Mouse (Mus musculus): Measurements from ENCODE around the gene Rabif. TPM values are rescaled to one million over a fixed set of nuclear protein-coding genes. Genes with fewer than 3 reads are reported as not detected.
"Not testable (repeated sequence)": the region's sequence is repeated elsewhere in the genome, so short reads cannot be mapped to it uniquely, and the experiment has no call there.

Gene Rabif
- polyA plus RNA-seq, 1 experiment from 2014 or later = 45.6 TPM

DNA sequence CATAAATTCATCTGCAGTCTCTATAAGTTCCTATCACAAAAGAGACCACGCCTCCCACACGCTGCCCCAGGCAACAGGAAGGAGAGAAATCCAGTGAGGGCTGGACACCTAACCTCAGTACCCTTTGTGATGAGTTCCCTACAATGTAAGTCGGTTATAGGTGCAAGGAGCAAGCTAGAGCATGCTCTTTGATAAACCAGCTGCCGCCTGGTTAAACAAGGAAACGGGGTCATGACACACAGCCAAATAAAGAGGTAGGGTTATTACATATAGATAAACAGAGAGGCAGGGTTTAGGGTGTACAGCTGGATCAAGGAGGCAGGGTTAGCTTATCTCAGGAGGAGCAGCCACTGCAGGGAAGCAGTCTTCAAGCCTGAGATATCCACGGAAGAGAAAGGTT, 32.3 kb downstream of the Rabif start:
- Histone ChIP-seq H3K4me1 (no peaks in the 10 kb centered on the region), H3K9me3 (no peaks in the 10 kb centered on the region), H3K9ac (replicated peaks) (no peak overlapping the region), H3K27me3 (no peaks in the 10 kb centered on the region), H3K4me3 (no peak overlapping the region), H3K27ac (replicated peaks) (no peak overlapping the region), H3K4me2 (replicated peaks) (no peak overlapping the region), H3K36me3 (no peaks in the 10 kb centered on the region)
- no peak for ATAC-seq (ENCODE audit: low FRiP score, low read depth)
- 82% methylated on average over 6 of the region's 6 CpGs for WGBS

DNA sequence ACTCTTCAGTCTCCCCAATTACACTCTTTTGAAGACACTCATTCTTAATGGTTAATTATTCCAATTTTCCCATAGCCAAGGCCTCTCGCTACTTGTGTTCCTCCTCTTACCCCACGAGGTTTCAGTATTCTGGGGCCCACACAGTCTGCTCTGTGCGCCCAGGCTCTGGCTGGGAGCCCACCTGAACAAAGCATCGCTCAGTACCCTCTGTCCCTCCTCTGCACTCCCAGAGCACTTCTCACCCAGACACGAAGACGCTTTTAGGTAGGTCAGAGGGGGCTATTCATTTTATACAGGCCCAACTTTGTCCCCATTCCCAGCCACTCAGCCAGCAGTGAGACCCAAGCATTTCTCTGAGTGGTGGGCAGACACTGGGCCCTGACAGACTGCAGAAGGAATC, 36.2 kb downstream of the Rabif start:
- Histone ChIP-seq H3K27me3 (no peaks in the 10 kb centered on the region), H3K9me3 (no peaks in the 10 kb centered on the region), H3K4me1 (no peaks in the 10 kb centered on the region), H3K4me2 (replicated peaks) (no peak overlapping the region), H3K36me3 (no peaks in the 10 kb centered on the region), H3K27ac (replicated peaks) (no peak overlapping the region), H3K9ac (replicated peaks) (no peak overlapping the region), H3K4me3 (no peak overlapping the region)
- WGBS = 79% methylated on average over 6 of the region's 6 CpGs
- no peak for ATAC-seq (ENCODE audit: low FRiP score, low read depth)

DNA sequence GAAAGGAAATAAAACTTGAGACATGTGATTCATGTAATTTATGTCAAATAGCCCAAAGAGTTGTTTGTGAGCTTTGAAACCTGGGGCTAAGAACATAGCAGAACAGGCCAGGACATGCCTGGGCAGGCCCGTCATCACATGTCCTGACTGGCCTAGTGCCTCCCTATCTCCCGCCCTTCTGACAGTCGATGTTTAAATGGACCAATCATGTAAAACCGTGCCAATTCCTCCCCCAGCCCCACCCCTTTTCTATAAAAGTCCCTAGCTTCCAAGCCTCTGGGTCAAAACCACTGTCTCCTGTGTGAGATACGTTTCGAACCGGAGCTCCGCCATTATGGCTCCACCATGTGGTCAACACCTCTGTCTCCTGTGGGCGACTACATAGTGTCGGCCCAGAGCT, 39.3 kb downstream of the Rabif start:
- not testable (repeated sequence) for ATAC-seq (ENCODE audit: low FRiP score, low read depth); H3K27ac ChIP-seq (replicated peaks); H3K27me3 ChIP-seq; H3K4me2 ChIP-seq (replicated peaks); H3K36me3 ChIP-seq; H3K4me1 ChIP-seq; H3K9ac ChIP-seq (replicated peaks); H3K4me3 ChIP-seq; H3K9me3 ChIP-seq
- 93% methylated on average over 10 of the region's 10 CpGs for WGBS

DNA sequence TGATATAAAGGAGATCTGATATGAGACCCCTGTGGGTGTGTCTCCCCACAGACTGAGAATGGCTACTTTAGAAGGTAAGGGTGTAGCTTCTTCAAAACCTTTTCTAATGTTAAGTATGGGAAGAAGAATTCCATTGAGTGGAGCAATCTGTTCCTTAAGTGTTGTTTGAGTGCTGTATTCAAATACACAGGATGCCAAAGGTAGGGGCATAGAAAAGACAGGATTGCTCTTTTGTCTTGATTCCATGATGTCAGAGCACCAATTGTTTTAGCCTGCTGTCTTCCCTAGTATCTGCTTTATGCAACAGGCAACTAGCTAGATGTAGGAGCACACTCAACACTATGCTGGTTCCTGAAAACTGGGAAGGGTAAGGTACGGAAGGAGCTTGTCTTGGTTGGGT, 40.6 kb downstream of the Rabif start:
- no peaks in the 10 kb centered on the region for H3K9me3 ChIP-seq
- no peak for ATAC-seq (ENCODE audit: low FRiP score, low read depth)
- H3K9ac ChIP-seq (replicated peaks) = no peak overlapping the region
- no peaks in the 10 kb centered on the region for H3K36me3 ChIP-seq
- H3K4me2 ChIP-seq (replicated peaks) = no peak overlapping the region
- 100% methylated on average over 1 of the region's 1 CpGs for WGBS
- H3K27ac ChIP-seq (replicated peaks) = no peak overlapping the region
- no peak overlapping the region for H3K4me3 ChIP-seq
- H3K4me1 ChIP-seq = no peaks in the 10 kb centered on the region
- no peaks in the 10 kb centered on the region for H3K27me3 ChIP-seq

DNA sequence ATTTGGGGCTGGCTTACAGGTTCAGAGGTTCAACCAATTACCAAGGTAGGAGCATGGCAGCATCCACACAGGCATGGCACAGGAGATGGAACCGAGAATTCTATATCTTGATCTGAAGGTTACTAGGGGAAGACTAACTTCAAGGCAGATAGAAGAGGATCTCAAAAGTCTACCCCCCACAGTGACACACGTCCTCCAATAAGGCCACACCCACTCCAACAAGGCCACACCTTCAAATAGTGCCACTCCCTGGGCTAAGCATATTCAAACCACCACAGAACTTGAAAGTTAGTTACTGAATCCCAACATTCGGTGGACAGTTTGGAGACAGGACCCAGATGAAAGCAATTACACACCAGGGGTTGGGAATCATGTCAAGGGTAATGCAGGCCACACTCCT, 41.1 kb downstream of the Rabif start:
- ATAC-seq (ENCODE audit: low FRiP score, low read depth) = no peak
- H3K27me3 ChIP-seq = no peaks in the 10 kb centered on the region
- 72% methylated on average over 3 of the region's 3 CpGs for WGBS
- H3K9ac ChIP-seq (replicated peaks) = no peak overlapping the region
- no peaks in the 10 kb centered on the region for H3K9me3 ChIP-seq
- no peak overlapping the region for H3K4me2 ChIP-seq (replicated peaks)
- H3K4me3 ChIP-seq = no peak overlapping the region
- H3K27ac ChIP-seq (replicated peaks) = no peak overlapping the region
- H3K4me1 ChIP-seq = no peaks in the 10 kb centered on the region
- H3K36me3 ChIP-seq = no peaks in the 10 kb centered on the region

DNA sequence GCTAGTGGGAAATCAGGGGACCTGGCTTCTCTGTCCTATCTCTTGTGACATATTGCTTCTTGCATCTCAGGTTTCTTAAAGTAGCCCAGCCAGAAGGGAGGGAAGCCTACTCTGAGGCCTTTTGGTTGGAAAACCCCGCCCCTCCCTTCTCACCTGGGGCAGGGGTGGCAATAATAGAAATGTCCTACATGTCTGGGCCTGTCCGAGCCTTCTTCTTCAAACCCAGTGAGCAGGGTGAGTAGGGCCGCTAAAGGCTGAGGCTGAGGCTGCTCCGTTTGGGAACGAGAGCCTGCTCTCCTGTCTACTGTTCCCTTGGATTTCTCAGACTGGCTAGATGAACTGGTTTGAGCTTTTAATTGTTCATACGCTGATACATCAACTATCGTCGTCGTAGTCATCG, 46.2 kb downstream of the Rabif start:
- 0 out of 2 replicates have a peak, but pooled peaks cover 8% of the 10 kb centered on the region for H3K9me3 ChIP-seq
- H3K27me3 ChIP-seq = no peaks in the 10 kb centered on the region
- no peak overlapping the region for H3K9ac ChIP-seq (replicated peaks)
- H3K36me3 ChIP-seq = no peaks in the 10 kb centered on the region
- H3K4me2 ChIP-seq (replicated peaks) = no peak overlapping the region
- no peak overlapping the region for H3K4me3 ChIP-seq
- WGBS = 95% methylated on average over 10 of the region's 10 CpGs
- H3K4me1 ChIP-seq = no peaks in the 10 kb centered on the region
- no peak for ATAC-seq (ENCODE audit: low FRiP score, low read depth)
- H3K27ac ChIP-seq (replicated peaks) = no peak overlapping the region

DNA sequence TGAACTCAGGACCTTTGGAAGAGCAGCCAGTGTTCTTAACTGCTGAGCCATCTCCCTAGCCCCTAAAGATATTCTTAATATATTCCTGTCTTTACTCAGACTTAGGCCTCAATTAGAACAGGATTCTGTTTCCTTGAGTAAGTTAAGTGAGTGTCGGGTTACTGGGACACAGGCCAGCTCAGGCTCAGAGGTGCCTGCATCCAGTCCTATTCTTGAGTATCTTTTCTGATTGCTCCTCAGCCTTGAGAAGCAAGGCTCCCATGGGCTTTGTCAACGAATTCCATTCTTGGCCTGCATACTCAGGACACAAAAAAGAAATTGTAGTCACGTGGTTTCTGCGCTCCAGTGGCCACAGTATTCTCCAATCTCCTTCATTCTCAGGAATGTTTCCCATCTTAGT, 53.8 kb downstream of the Rabif start:
- 75% methylated on average over 4 of the region's 4 CpGs for WGBS
- Histone ChIP-seq H3K4me2 (replicated peaks) (no peak overlapping the region), H3K36me3 (no peaks in the 10 kb centered on the region)

DNA sequence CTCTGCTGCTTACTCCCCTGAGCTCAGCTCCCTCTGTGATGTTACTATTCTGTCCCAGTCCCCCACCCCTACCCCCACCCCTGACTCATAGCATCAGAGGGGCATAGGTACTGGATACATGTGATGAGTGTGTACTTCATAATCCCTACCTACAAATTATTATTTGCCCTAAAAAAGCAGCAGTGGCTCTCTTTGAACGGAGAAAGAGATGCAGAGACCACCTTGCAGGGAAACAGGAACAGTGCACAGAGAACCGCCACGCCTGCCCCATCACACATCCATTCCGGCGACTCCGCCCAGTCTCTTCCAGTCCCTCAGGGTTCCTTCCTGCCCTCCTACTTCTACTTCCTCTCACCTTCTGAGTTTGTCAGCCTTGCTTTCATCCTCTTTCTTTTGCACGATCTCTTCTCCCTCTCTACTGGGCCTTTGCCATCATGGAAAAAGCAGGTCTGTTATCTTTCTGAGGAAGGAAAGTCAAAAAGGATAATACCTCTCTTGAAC, 55.2 kb downstream of the Rabif start, which contains the start of gene Mgat4e:
TSS of gene Mgat4e (minus strand) at position 51 of the 501 bp plus-strand sequence.
- 71% methylated on average over 7 of the region's 7 CpGs for WGBS
- Histone ChIP-seq H3K9ac (replicated peaks) (no peak within 1 kb of the TSS), H3K4me1 (no peaks in the 10 kb centered on the region), H3K4me3 (no peak within 1 kb of the TSS), H3K27ac (replicated peaks) (no peak within 1 kb of the TSS), H3K27me3 (no peaks in the 10 kb centered on the region), H3K4me2 (replicated peaks) (no peak within 1 kb of the TSS), H3K36me3 (no peaks in the 10 kb centered on the region), H3K9me3 (0 out of 2 replicates have a peak, but pooled peaks cover 8% of the 10 kb centered on the region)
- ATAC-seq (ENCODE audit: low FRiP score, low read depth) = no peak

More for the DNA sequence above, 53.8 kb downstream of the Rabif start:
- no peak overlapping the region for H3K9ac ChIP-seq (replicated peaks)
- H3K4me1 ChIP-seq = no peaks in the 10 kb centered on the region
- H3K4me3 ChIP-seq = no peak overlapping the region
- H3K9me3 ChIP-seq = 0 out of 2 replicates have a peak, but pooled peaks cover 8% of the 10 kb centered on the region
- H3K27me3 ChIP-seq = no peaks in the 10 kb centered on the region
- no peak for ATAC-seq (ENCODE audit: low FRiP score, low read depth)
- no peak overlapping the region for H3K27ac ChIP-seq (replicated peaks)

DNA sequence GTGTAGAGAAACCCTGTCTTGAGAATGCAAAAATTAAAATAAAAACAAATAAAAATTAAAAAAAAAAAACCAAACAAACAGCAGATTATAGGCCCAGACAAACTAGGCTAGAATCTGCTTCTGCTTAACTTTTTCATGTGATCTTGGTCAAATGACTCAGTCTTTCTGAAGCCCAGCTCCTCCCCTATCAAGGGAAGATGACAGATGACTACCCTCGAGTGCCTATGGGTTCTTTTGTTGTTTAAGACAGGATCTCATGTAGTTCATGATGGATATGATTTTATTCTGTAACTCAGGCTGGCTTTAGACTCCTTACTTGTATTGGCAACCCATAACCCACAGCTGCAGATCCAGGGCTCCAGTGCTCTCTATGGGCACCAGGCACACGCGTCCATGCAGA, 57.4 kb downstream of the Rabif start:
- H3K4me3 ChIP-seq = no peak overlapping the region
- H3K27me3 ChIP-seq = peaks cover 8% of the 10 kb centered on the region
- H3K9me3 ChIP-seq = no peaks in the 10 kb centered on the region
- H3K9ac ChIP-seq (replicated peaks) = no peak overlapping the region
- WGBS = 84% methylated on average over 3 of the region's 3 CpGs
- peaks cover 10% of the 10 kb centered on the region; the same call in 1 of the 2 replicates for H3K4me1 ChIP-seq
- H3K27ac ChIP-seq (replicated peaks) = no peak overlapping the region
- H3K4me2 ChIP-seq (replicated peaks) = no peak overlapping the region
- no peak for ATAC-seq (ENCODE audit: low FRiP score, low read depth)
- H3K36me3 ChIP-seq = no peaks in the 10 kb centered on the region

DNA sequence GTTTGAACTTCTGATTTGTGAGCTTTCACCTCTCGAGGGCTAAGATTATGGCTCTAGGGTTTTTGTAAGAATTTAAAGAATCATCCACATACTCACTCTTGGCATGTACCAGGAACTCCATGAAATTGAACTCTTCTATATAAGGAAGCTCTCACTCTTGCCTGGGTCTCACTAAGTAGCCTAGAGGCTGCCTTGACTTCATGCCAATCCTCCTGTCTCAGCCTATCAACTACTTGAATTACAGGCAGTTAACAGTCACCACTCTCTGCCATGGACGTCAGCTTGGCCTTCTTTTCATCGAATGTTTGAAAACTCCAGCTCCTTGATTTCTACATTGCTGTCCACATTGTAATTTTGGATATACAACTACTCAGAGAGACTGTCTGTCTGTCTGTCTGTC, 57.9 kb downstream of the Rabif start:
- WGBS = 79% methylated on average over 3 of the region's 3 CpGs
- Histone ChIP-seq H3K4me2 (replicated peaks) (no peak overlapping the region), H3K9ac (replicated peaks) (no peak overlapping the region), H3K27ac (replicated peaks) (no peak overlapping the region), H3K36me3 (no peaks in the 10 kb centered on the region), H3K4me3 (no peak overlapping the region), H3K27me3 (peaks cover 8% of the 10 kb centered on the region), H3K4me1 (peaks cover 15% of the 10 kb centered on the region), H3K9me3 (no peaks in the 10 kb centered on the region)
- no peak for ATAC-seq (ENCODE audit: low FRiP score, low read depth)

DNA sequence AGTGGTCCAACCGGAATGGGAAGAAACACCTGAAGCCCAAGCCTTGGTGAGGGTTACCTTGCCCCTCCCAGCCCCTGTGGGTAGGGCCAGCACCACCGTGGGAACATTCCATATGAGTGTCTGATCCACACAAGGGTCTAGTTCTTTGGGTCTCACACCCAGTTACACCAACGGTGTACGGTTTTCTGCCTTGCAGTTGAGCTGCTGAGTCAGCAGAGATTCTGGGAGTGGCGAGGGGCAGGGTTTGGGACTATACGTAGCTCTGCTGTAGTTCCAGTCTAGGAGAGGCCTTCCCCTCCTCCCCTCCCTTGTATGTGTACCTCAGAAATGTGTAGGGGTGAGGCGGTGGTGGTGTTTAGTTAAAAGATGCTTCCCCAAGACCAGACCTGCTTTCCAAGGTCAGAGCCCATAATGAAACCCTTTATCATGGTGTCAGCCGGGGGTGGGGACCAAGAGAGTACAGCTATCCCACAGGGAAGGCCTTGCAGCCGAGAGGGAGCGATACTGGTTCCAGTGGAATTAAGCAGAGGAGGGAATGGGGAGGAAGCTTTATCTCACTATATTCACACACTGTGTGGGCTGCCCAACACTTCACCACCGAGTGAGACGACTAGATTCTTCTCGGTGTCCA, 60.9 kb downstream of the Rabif start:
- H3K27ac ChIP-seq (replicated peaks) = no peak overlapping the region
- peak overlapping the region; percentile 59; the same call in 1 of the 2 replicates for H3K4me3 ChIP-seq
- H3K4me2 ChIP-seq (replicated peaks) = peak overlapping the region; percentile 71
- no peaks in the 10 kb centered on the region for H3K36me3 ChIP-seq
- no peak overlapping the region for H3K9ac ChIP-seq (replicated peaks)
- H3K9me3 ChIP-seq = no peaks in the 10 kb centered on the region
- peaks cover 21% of the 10 kb centered on the region for H3K4me1 ChIP-seq
- H3K27me3 ChIP-seq = peaks cover 8% of the 10 kb centered on the region
- WGBS = 37% methylated on average over 13 of the region's 13 CpGs
- no peak for ATAC-seq (ENCODE audit: low FRiP score, low read depth)

DNA sequence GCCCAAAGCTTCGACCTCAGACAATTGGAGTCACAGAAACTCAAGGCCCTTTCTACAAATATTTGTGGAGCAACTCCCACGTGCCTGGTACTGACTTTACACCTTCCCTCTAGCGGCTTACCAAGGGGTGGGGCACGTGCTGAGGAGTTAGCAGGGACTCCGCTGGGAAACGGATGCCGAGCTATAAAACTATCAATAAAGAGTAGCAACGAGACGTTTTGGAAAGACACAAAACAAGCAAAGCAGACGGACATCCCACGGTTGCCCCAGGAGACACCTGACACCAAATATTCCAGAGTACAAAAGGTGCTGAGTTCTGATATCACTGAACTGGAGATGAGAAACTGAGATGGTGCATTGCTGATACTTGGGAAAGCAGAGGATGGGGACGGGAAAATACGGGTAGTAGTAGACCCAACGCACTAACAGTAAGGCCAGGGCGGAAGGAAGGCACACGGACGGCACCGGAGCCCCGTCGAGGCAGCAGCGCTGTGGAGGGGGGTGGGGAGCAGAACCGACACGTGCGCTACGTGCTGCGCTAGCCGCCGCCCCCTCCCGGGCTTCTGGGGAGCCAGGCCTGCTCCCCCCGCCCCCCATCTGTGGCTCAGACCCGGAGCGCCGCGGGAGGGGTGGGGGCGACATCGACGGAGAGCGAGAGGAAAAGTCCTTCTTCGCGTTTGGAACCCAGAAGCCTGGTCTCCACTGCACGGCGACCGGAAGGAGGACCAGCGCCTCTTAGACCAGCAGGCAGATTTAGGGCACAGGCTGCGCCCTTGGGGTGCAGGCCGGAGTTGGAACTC, 61.6 kb downstream of the Rabif start:
- peak overlapping the region; percentile 59 for H3K4me3 ChIP-seq
- H3K4me1 ChIP-seq = peaks cover 21% of the 10 kb centered on the region
- H3K27ac ChIP-seq (replicated peaks) = peak overlapping the region; percentile 86
- peak; percentile 50 for ATAC-seq (ENCODE audit: low FRiP score, low read depth)
- no peaks in the 10 kb centered on the region for H3K36me3 ChIP-seq
- H3K4me2 ChIP-seq (replicated peaks) = peak overlapping the region; percentile 71
- no peaks in the 10 kb centered on the region for H3K9me3 ChIP-seq
- peaks cover 8% of the 10 kb centered on the region for H3K27me3 ChIP-seq
- peak overlapping the region; percentile 71 for H3K9ac ChIP-seq (replicated peaks)
- WGBS = 2% methylated on average over 46 of the region's 46 CpGs
